Mouse (Mus musculus) c-Kit-positive CD71-positive TER-119-positive erythroid progenitor cells, embryonic 14.5 days (primary cell): ENCODE results near the gene Dysf.

ENCODE experiments used
- DNase-seq: peaks from one replicate; pipeline ENCODE4 v3.0.0-alpha.2; 2013; ENCODE audit warnings: low spot score

Gene Dysf

GRCm38 (mm10) chr6:84168571-84168970 lies 160.2 kb downstream of the Dysf start:
- no peak for DNase-seq

- DNase-seq, result no peak
Measured at GRCm38 (mm10) chr6:84173626-84174025, 165.2 kb downstream of the Dysf start.

- DNase-seq, result no peak
Measured at GRCm38 (mm10) chr6:84178776-84179405, 170.5 kb downstream of the Dysf start.

GRCm38 (mm10) chr6:84181452-84181851 lies 173.1 kb downstream of the Dysf start:
- DNase-seq, result no peak

- no peak for DNase-seq
Measured at GRCm38 (mm10) chr6:84191656-84192250, 183.4 kb downstream of the Dysf start.

- DNase-seq, result no peak
Measured at GRCm38 (mm10) chr6:84196511-84196910, 188.1 kb downstream of the Dysf start.

- DNase-seq, result no peak
Measured at GRCm38 (mm10) chr6:84197811-84198213, 189.4 kb downstream of the Dysf start.

- no peak for DNase-seq
Measured at GRCm38 (mm10) chr6:84201721-84202490, 193.5 kb downstream of the Dysf start.

- DNase-seq, result no peak
Measured at GRCm38 (mm10) chr6:84205611-84206010, 197.2 kb downstream of the Dysf start.

GRCm38 (mm10) chr6:84208589-84208988 lies 200.2 kb downstream of the Dysf start:
- DNase-seq, result no peak

- no peak for DNase-seq
Measured at GRCm38 (mm10) chr6:84209736-84210434, 201.5 kb downstream of the Dysf start.

GRCm38 (mm10) chr6:84211473-84211872 lies 203.1 kb downstream of the Dysf start:
- no peak for DNase-seq

- no peak for DNase-seq
Measured at GRCm38 (mm10) chr6:84213101-84213500, 204.7 kb downstream of the Dysf start.

- DNase-seq, result no peak
Measured at GRCm38 (mm10) chr6:84217216-84217933, 209.0 kb downstream of the Dysf start.

GRCm38 (mm10) chr6:84219119-84219518 lies 210.7 kb downstream of the Dysf start:
- no peak for DNase-seq

- no peak for DNase-seq
Measured at GRCm38 (mm10) chr6:84224861-84225260, 216.5 kb downstream of the Dysf start.

GRCm38 (mm10) chr6:84225587-84225986 lies 217.2 kb downstream of the Dysf start:
- DNase-seq, result no peak

GRCm38 (mm10) chr6:84228196-84228595 lies 219.8 kb downstream of the Dysf start:
- no peak for DNase-seq

GRCm38 (mm10) chr6:84228786-84229185 lies 220.4 kb downstream of the Dysf start:
- DNase-seq, result no peak

GRCm38 (mm10) chr6:84229739-84230138 lies 221.3 kb downstream of the Dysf start:
- DNase-seq, result no peak

- no peak for DNase-seq
Measured at GRCm38 (mm10) chr6:84231108-84231507, 222.7 kb downstream of the Dysf start.
